Mouse (Mus musculus): Measurements from ENCODE around the gene Tectb. TPM values are rescaled to one million over a fixed set of nuclear protein-coding genes. Genes with fewer than 3 reads are reported as not detected.

Gene Tectb
- 0.03 TPM in 1 of 2 replicates, not detected in the other for polyA plus RNA-seq (2012; rRNA removed)

- WGBS = 84% methylated on average over 5 of the region's 5 CpGs
- DNase-seq = no peak
- H3K27ac ChIP-seq (ENCODE audit: insufficient read depth, low read length) = no peak within 1 kb of the TSS
- H3K4me3 ChIP-seq (replicated peaks; ENCODE audit: insufficient read depth, low read depth, low read length) = no peak within 1 kb of the TSS
- no peaks in the 10 kb centered on the region for H3K27me3 ChIP-seq (ENCODE audit: control insufficient read depth, insufficient read depth, low read length)
- no peaks in the 10 kb centered on the region for H3K4me1 ChIP-seq (ENCODE audit: control insufficient read depth, insufficient read depth, low read length)
- TF ChIP-seq POLR2A (IDR thresholded peaks at IDR 0.05; ENCODE audit: borderline replicate concordance, insufficient read depth, low read length) = no peak
Observed at GRCm38 (mm10) chr19:55180433-55180832, at the start of gene Tectb. Gene Tectb (plus strand): TSS chr19:55180733.

- 39% methylated on average over 1 of the region's 1 CpGs for WGBS
- TF ChIP-seq CTCF (IDR thresholded peaks at IDR 0.05; ENCODE audit: borderline replicate concordance, insufficient read depth, low read depth, low read length) = no peak
- TF ChIP-seq POLR2A (IDR thresholded peaks at IDR 0.05; ENCODE audit: borderline replicate concordance, insufficient read depth, low read length) = no peak
- Histone ChIP-seq H3K4me3 (replicated peaks; ENCODE audit: insufficient read depth, low read depth, low read length) (no peak overlapping the region), H3K4me1 (ENCODE audit: control insufficient read depth, insufficient read depth, low read length) (no peaks in the 10 kb centered on the region), H3K27ac (ENCODE audit: insufficient read depth, low read length) (no peak overlapping the region), H3K27me3 (ENCODE audit: control insufficient read depth, insufficient read depth, low read length) (no peaks in the 10 kb centered on the region; the same call in 1 of the 2 replicates)
- DNase-seq = no peak
Observed at GRCm38 (mm10) chr19:55131747-55132146, 48.8 kb upstream of the Tectb start.

GRCm38 (mm10) chr19:55132476-55132875 lies 48.1 kb upstream of the Tectb start:
- no peaks in the 10 kb centered on the region for H3K4me1 ChIP-seq (ENCODE audit: control insufficient read depth, insufficient read depth, low read length)
- no peak for DNase-seq
- TF ChIP-seq POLR2A (IDR thresholded peaks at IDR 0.05; ENCODE audit: borderline replicate concordance, insufficient read depth, low read length) = no peak
- no peak for TF ChIP-seq CTCF (IDR thresholded peaks at IDR 0.05; ENCODE audit: borderline replicate concordance, insufficient read depth, low read depth, low read length)
- H3K27me3 ChIP-seq (ENCODE audit: control insufficient read depth, insufficient read depth, low read length) = no peaks in the 10 kb centered on the region; the same call in 1 of the 2 replicates
- H3K4me3 ChIP-seq (replicated peaks; ENCODE audit: insufficient read depth, low read depth, low read length) = no peak overlapping the region
- H3K27ac ChIP-seq (ENCODE audit: insufficient read depth, low read length) = no peak overlapping the region
- WGBS = 78% methylated on average over 3 of the region's 3 CpGs

GRCm38 (mm10) chr19:55134521-55134920 lies 46.0 kb upstream of the Tectb start:
- H3K4me3 ChIP-seq (replicated peaks; ENCODE audit: insufficient read depth, low read depth, low read length) = no peak overlapping the region
- DNase-seq = no peak
- TF ChIP-seq POLR2A (IDR thresholded peaks at IDR 0.05; ENCODE audit: borderline replicate concordance, insufficient read depth, low read length) (no peak), CTCF (IDR thresholded peaks at IDR 0.05; ENCODE audit: borderline replicate concordance, insufficient read depth, low read depth, low read length) (no peak)
- no peaks in the 10 kb centered on the region for H3K4me1 ChIP-seq (ENCODE audit: control insufficient read depth, insufficient read depth, low read length)
- H3K27ac ChIP-seq (ENCODE audit: insufficient read depth, low read length) = no peak overlapping the region
- 49% methylated on average over 9 of the region's 9 CpGs for WGBS
- no peaks in the 10 kb centered on the region; the same call in 1 of the 2 replicates for H3K27me3 ChIP-seq (ENCODE audit: control insufficient read depth, insufficient read depth, low read length)

GRCm38 (mm10) chr19:55135918-55136317 lies 44.6 kb upstream of the Tectb start:
- 89% methylated on average over 3 of the region's 3 CpGs for WGBS
- TF ChIP-seq CTCF (IDR thresholded peaks at IDR 0.05; ENCODE audit: borderline replicate concordance, insufficient read depth, low read depth, low read length) (no peak), POLR2A (IDR thresholded peaks at IDR 0.05; ENCODE audit: borderline replicate concordance, insufficient read depth, low read length) (no peak)
- Histone ChIP-seq H3K27ac (ENCODE audit: insufficient read depth, low read length) (no peak overlapping the region), H3K4me3 (replicated peaks; ENCODE audit: insufficient read depth, low read depth, low read length) (no peak overlapping the region), H3K27me3 (ENCODE audit: control insufficient read depth, insufficient read depth, low read length) (no peaks in the 10 kb centered on the region; the same call in 1 of the 2 replicates), H3K4me1 (ENCODE audit: control insufficient read depth, insufficient read depth, low read length) (no peaks in the 10 kb centered on the region)
- no peak for DNase-seq

- DNase-seq = no peak
- Histone ChIP-seq H3K4me1 (ENCODE audit: control insufficient read depth, insufficient read depth, low read length) (no peaks in the 10 kb centered on the region), H3K27ac (ENCODE audit: insufficient read depth, low read length) (no peak overlapping the region), H3K27me3 (ENCODE audit: control insufficient read depth, insufficient read depth, low read length) (no peaks in the 10 kb centered on the region; the same call in 1 of the 2 replicates), H3K4me3 (replicated peaks; ENCODE audit: insufficient read depth, low read depth, low read length) (no peak overlapping the region)
- 71% methylated on average over 4 of the region's 4 CpGs for WGBS
- TF ChIP-seq POLR2A (IDR thresholded peaks at IDR 0.05; ENCODE audit: borderline replicate concordance, insufficient read depth, low read length) = no peak
- no peak for TF ChIP-seq CTCF (IDR thresholded peaks at IDR 0.05; ENCODE audit: borderline replicate concordance, insufficient read depth, low read depth, low read length)
Observed at GRCm38 (mm10) chr19:55136693-55137427, 43.7 kb upstream of the Tectb start.

- TF ChIP-seq POLR2A (IDR thresholded peaks at IDR 0.05; ENCODE audit: borderline replicate concordance, insufficient read depth, low read length) (no peak), CTCF (IDR thresholded peaks at IDR 0.05; ENCODE audit: borderline replicate concordance, insufficient read depth, low read depth, low read length) (no peak)
- WGBS = 5% methylated on average over 7 of the region's 7 CpGs
- Histone ChIP-seq H3K27ac (ENCODE audit: insufficient read depth, low read length) (no peak overlapping the region), H3K4me1 (ENCODE audit: control insufficient read depth, insufficient read depth, low read length) (no peaks in the 10 kb centered on the region), H3K27me3 (ENCODE audit: control insufficient read depth, insufficient read depth, low read length) (no peaks in the 10 kb centered on the region; the same call in 1 of the 2 replicates), H3K4me3 (replicated peaks; ENCODE audit: insufficient read depth, low read depth, low read length) (no peak overlapping the region)
- no peak for DNase-seq
Observed at GRCm38 (mm10) chr19:55137884-55138283, 42.6 kb upstream of the Tectb start.

- Histone ChIP-seq H3K27me3 (ENCODE audit: control insufficient read depth, insufficient read depth, low read length) (no peaks in the 10 kb centered on the region; the same call in 1 of the 2 replicates), H3K27ac (ENCODE audit: insufficient read depth, low read length) (no peak overlapping the region), H3K4me1 (ENCODE audit: control insufficient read depth, insufficient read depth, low read length) (no peaks in the 10 kb centered on the region), H3K4me3 (replicated peaks; ENCODE audit: insufficient read depth, low read depth, low read length) (no peak overlapping the region)
- TF ChIP-seq CTCF (IDR thresholded peaks at IDR 0.05; ENCODE audit: borderline replicate concordance, insufficient read depth, low read depth, low read length) (no peak), POLR2A (IDR thresholded peaks at IDR 0.05; ENCODE audit: borderline replicate concordance, insufficient read depth, low read length) (no peak)
- no peak for DNase-seq
- 46% methylated on average over 7 of the region's 7 CpGs for WGBS
Observed at GRCm38 (mm10) chr19:55138506-55138905, 42.0 kb upstream of the Tectb start.

Measured in cerebellum, adult 2 months (tissue).